Comparison of ENCODE assay signal across 9 mouse cellular contexts in genomic region chr10:33905489-33905888, GRCm38 (mm10). TPM values are rescaled to one million over a fixed set of nuclear protein-coding genes. Genes with fewer than 3 reads are reported as not detected.
DNase-seq lines count a peak whose midpoint lies in the region; ATAC-seq and TF ChIP-seq lines count a peak whose summit lies in the region.
"Had no signal": no experiment of that assay in that cellular context is flagged by ENCODE, and none has a peak within 500 bp of the region (broad histone marks: within the 10 kb centered on the region; RNA-seq: fewer than 3 reads in every experiment).

No protein-coding gene starts in this region.

- no peaks in the 10 kb centered on the region for H3K27me3 ChIP-seq in heart, embryonic 13.5 days (replicated peaks)
- no peaks in the 10 kb centered on the region for H3K27me3 ChIP-seq in heart, adult 2 months (ENCODE audit: control insufficient read depth, insufficient read depth, low read length)
- H3K27me3 ChIP-seq in intestine, embryonic 14.5 days (replicated peaks; ENCODE audit: control insufficient read depth, insufficient read depth, low read length), result no peaks in the 10 kb centered on the region
- no peaks in the 10 kb centered on the region for H3K27me3 ChIP-seq in midbrain, embryonic 11.5 days (ENCODE audit: control insufficient read depth, insufficient read depth, low read length)

- WGBS in heart, embryonic 13.5 days, result 4% methylated on average over 6 of the region's 6 CpGs
- WGBS in heart, adult 2 months, result 10% methylated on average over 6 of the region's 6 CpGs
- 6% methylated on average over 6 of the region's 6 CpGs for WGBS in intestine, embryonic 14.5 days
- 2% methylated on average over 6 of the region's 6 CpGs for WGBS in midbrain, embryonic 11.5 days

- no peak for DNase-seq in heart, adult 2 months
- peak; percentile 96 for DNase-seq in R1 (ENCODE audit: low read depth, low spot score)
- DNase-seq in intestine, embryonic 14.5 days (ENCODE audit: low spot score), result peak; percentile 50
- DNase-seq in midbrain, embryonic 11.5 days (ENCODE audit: low spot score, missing footprints), result no peak
- DNase-seq in embryo, embryonic 10.5 days (ENCODE audit: low spot score), result no peak
- DNase-seq in urinary bladder, postnatal 4 days (ENCODE audit: low spot score in 2 of 2), result no peak
- DNase-seq in spleen, postnatal 4 days (ENCODE audit: low spot score in 2 of 2), result no peak

- no peak for TF ChIP-seq EP300 in heart, adult 2 months (IDR thresholded peaks at IDR 0.05; ENCODE audit: insufficient read depth, low read depth, low read length)

- intact Hi-C loops in heart, adult 2 months (cut with DNase I), result no loop called here

- no peak overlapping the region for H3K27ac ChIP-seq in heart, embryonic 13.5 days (replicated peaks)
- no peak overlapping the region for H3K27ac ChIP-seq in heart, adult 2 months
- no peak overlapping the region for H3K27ac ChIP-seq in intestine, embryonic 14.5 days (ENCODE audit: low read depth)
- no peak overlapping the region for H3K27ac ChIP-seq in midbrain, embryonic 11.5 days (ENCODE audit: low read depth, low read length)

- H3K4me2 ChIP-seq in heart, embryonic 13.5 days, result peak overlapping the region; percentile 74
- H3K4me2 ChIP-seq in intestine, embryonic 14.5 days (ENCODE audit: low read length), result peak overlapping the region; percentile 77
- peak overlapping the region; percentile 55 for H3K4me2 ChIP-seq in midbrain, embryonic 11.5 days

- ATAC-seq in heart, embryonic 13.5 days (ENCODE audit: extremely low read depth, insufficient number of reproducible peaks, low FRiP score, low TSS enrichment), result no peak
- no peak for ATAC-seq in intestine, embryonic 14.5 days (replicated peaks; ENCODE audit: low FRiP score, low TSS enrichment, low read depth)
- peak; percentile 52 for ATAC-seq in midbrain, embryonic 11.5 days (ENCODE audit: low FRiP score)

- no peak for TF ChIP-seq CTCF in heart, adult 2 months (IDR thresholded peaks at IDR 0.05)

- H3K79me2 ChIP-seq in heart, adult 2 months (replicated peaks; ENCODE audit: control insufficient read depth, insufficient read depth, low read length), result no peaks in the 10 kb centered on the region

- H3K36me3 ChIP-seq in heart, embryonic 13.5 days, result no peaks in the 10 kb centered on the region
- H3K36me3 ChIP-seq in heart, adult 2 months (ENCODE audit: control insufficient read depth, insufficient read depth, low read length), result no peaks in the 10 kb centered on the region
- H3K36me3 ChIP-seq in intestine, embryonic 14.5 days (ENCODE audit: control insufficient read depth, insufficient read depth, low read length), result no peaks in the 10 kb centered on the region
- H3K36me3 ChIP-seq in midbrain, embryonic 11.5 days (ENCODE audit: control insufficient read depth, insufficient read depth, low read length), result no peaks in the 10 kb centered on the region
- H3K36me3 ChIP-seq: G1E had no signal

- no peak for TF ChIP-seq POLR2A in heart, adult 2 months (IDR thresholded peaks at IDR 0.05; ENCODE audit: insufficient read depth, low read depth, low read length)

- no peaks in the 10 kb centered on the region for H3K9me3 ChIP-seq in heart, embryonic 13.5 days
- no peaks in the 10 kb centered on the region for H3K9me3 ChIP-seq in intestine, embryonic 14.5 days (ENCODE audit: control insufficient read depth, low read length)
- no peaks in the 10 kb centered on the region for H3K9me3 ChIP-seq in midbrain, embryonic 11.5 days (ENCODE audit: control insufficient read depth, low read length)
- H3K9me3 ChIP-seq: G1E had no signal

- no peaks in the 10 kb centered on the region for H3K4me1 ChIP-seq in heart, embryonic 13.5 days
- no peaks in the 10 kb centered on the region for H3K4me1 ChIP-seq in heart, adult 2 months (ENCODE audit: control insufficient read depth, insufficient read depth, low read length)
- H3K4me1 ChIP-seq in intestine, embryonic 14.5 days (replicated peaks; ENCODE audit: control insufficient read depth, insufficient read depth, low read length), result no peaks in the 10 kb centered on the region; the same call in 1 of the 2 replicates
- H3K4me1 ChIP-seq in midbrain, embryonic 11.5 days (ENCODE audit: control insufficient read depth, insufficient read depth, low read length), result peaks cover 5% of the 10 kb centered on the region; the same call in 1 of the 2 replicates

- H3K4me3 ChIP-seq in heart, embryonic 13.5 days, result peak overlapping the region; percentile 52
- no peak overlapping the region for H3K4me3 ChIP-seq in heart, adult 2 months
- peak overlapping the region; percentile 42 for H3K4me3 ChIP-seq in intestine, embryonic 14.5 days (ENCODE audit: low read depth, low read length)
- no peak overlapping the region; the same call in 1 of the 2 replicates for H3K4me3 ChIP-seq in midbrain, embryonic 11.5 days (ENCODE audit: low read depth, low read length)

- peak overlapping the region; percentile 69 for H3K9ac ChIP-seq in heart, embryonic 13.5 days
- no peak overlapping the region for H3K9ac ChIP-seq in heart, adult 2 months (ENCODE audit: low read depth, low read length)
- peak overlapping the region; percentile 21; the same call in 1 of the 2 replicates for H3K9ac ChIP-seq in intestine, embryonic 14.5 days (ENCODE audit: low read length)
- no peak overlapping the region for H3K9ac ChIP-seq in midbrain, embryonic 11.5 days (ENCODE audit: low read length)

RNA-seq across cellular contexts. Expression of gene Rsph4a, which starts 0.6 kb away (rescaled TPM):
- polyA plus RNA-seq in heart, embryonic 13.5 days (2015; fragmentation: Nextera tagmentation; extraction: Ambion mirVana), result 0.04 TPM in 1 of 2 replicates, not detected in the other
- total RNA-seq in heart, adult 2 months (2021), result not detected
- 0.25 TPM in 1 of 2 replicates, not detected in the other for polyA plus RNA-seq in heart, adult 2 months (2012; rRNA removed)
- polyA plus RNA-seq in intestine, embryonic 14.5 days (2014; fragmentation: Nextera tagmentation; extraction: Ambion mirVana), result 0.08 TPM in 1 of 2 replicates, not detected in the other
- 0.07 and 0.25 TPM in 2 replicates for polyA plus RNA-seq in midbrain, embryonic 11.5 days (2014; fragmentation: Nextera tagmentation; extraction: Ambion mirVana)
- polyA plus RNA-seq: G1E had no signal

RNA-seq across cellular contexts. Expression of gene Zup1, which starts 45.6 kb away (rescaled TPM):
- 11.6 and 12.8 TPM in 2 replicates for polyA plus RNA-seq in heart, embryonic 13.5 days (2015; fragmentation: Nextera tagmentation; extraction: Ambion mirVana)
- total RNA-seq in heart, adult 2 months (2021), result 1 to 10 TPM; 6.6 to 7.8 TPM
- 2.9 and 4.1 TPM in 2 replicates for polyA plus RNA-seq in heart, adult 2 months (2012; rRNA removed)
- 17.9 and 21.9 TPM in 2 replicates for polyA plus RNA-seq in intestine, embryonic 14.5 days (2014; fragmentation: Nextera tagmentation; extraction: Ambion mirVana)
- polyA plus RNA-seq in midbrain, embryonic 11.5 days (2014; fragmentation: Nextera tagmentation; extraction: Ambion mirVana), result 26.9 and 29.2 TPM in 2 replicates

RNA-seq across cellular contexts. Expression of gene Sult3a1, which starts 48.0 kb away (rescaled TPM):
- not detected in 2 replicates for polyA plus RNA-seq in heart, embryonic 13.5 days (2015; fragmentation: Nextera tagmentation; extraction: Ambion mirVana)
- total RNA-seq in heart, adult 2 months (2021), result not detected
- polyA plus RNA-seq in heart, adult 2 months (2012; rRNA removed), result not detected in 2 replicates
- polyA plus RNA-seq in intestine, embryonic 14.5 days (2014; fragmentation: Nextera tagmentation; extraction: Ambion mirVana), result not detected in 2 replicates
- polyA plus RNA-seq in midbrain, embryonic 11.5 days (2014; fragmentation: Nextera tagmentation; extraction: Ambion mirVana), result not detected in 2 replicates
- total RNA-seq: G1E had no signal
- polyA plus RNA-seq: G1E had no signal

Comparison
In these comparisons a context has a peak if more than half of its experiments do, and no peak if none do; other contexts are left out.
1. H3K4me3 ChIP-seq: peak in heart, embryonic 13.5 days (single experiment) and intestine, embryonic 14.5 days (single experiment); none in heart, adult 2 months (single experiment) and midbrain, embryonic 11.5 days (single experiment).
2. H3K9ac ChIP-seq: peak in heart, embryonic 13.5 days (single experiment) and intestine, embryonic 14.5 days (single experiment); none in heart, adult 2 months (single experiment) and midbrain, embryonic 11.5 days (single experiment).
3. DNase-seq: peak in R1 (single experiment) and intestine, embryonic 14.5 days (single experiment); none in heart, adult 2 months (0 of 2), midbrain, embryonic 11.5 days (single experiment), embryo, embryonic 10.5 days (single experiment), urinary bladder, postnatal 4 days (0 of 2) and spleen, postnatal 4 days (0 of 2).
4. Peak in every context shown above with its lines, with median percentiles within 50 percentile points of each other: H3K4me2 ChIP-seq.